Mouse (Mus musculus) R1 (cell line): ENCODE measurements around the gene Tmem167b.
"Not testable (repeated sequence)": the region's sequence is repeated elsewhere in the genome, so short reads cannot be mapped to it uniquely, and the experiment has no call there.

Source experiments
- DNase-seq: peaks from one replicate; pipeline ENCODE4 v3.0.0-alpha.2; 2018; ENCODE audit warnings: low read depth, low spot score

Tmem167b gene

DNA sequence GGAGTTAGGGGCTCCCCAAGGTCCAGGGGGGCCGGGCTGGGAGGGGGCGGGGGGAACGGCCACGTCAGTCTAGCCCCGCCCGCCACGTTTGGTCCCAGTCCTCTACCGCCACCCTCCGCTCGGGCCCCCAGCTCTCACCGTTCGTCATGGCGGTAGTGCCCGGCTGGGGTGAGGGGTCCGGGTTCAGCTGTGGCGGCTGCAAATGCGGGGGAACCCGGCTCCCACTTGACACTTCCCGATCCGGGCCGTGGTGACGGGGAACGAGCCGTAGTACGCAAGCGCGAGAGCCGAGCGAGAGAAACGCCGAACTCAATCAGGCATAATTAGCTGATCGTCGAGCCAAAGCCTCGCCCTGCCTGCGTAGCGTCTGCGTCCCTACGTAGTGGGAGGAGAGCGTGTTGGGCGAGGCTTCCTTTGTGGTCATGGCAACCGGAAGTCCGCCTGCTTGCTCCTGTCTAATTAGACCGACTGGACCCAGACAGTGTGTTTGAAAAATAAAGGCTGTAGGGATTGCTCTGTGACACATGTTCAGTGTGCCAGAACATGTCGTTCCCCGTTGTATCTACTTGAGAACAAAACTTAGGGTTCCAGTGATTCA lies at the start of gene Tmem167b:
TSS of gene Tmem167b (minus strand) at position 334 of the 598 bp plus-strand sequence.
- DNase-seq, result peak; percentile 99

DNA sequence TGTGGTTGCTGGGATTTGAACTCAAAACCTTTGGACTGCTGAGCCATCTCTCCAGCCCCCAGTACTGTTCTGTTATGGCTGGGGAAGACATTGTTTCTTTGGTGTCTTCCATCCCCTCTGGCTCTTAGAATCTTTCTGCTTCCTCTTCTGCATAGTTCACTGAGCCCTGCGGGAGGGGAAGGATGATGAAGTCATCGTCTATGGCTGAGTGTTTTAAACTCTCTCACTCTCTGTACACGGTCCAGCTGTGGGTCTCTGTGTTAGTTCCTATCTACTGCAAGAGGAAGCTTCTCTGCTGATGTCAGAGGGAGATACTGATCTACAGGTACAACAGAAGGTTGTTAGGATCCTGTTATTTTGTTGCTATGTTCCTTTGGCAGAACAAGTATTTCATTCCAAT lies 46.6 kb upstream of the Tmem167b start:
- no peak for DNase-seq

DNA sequence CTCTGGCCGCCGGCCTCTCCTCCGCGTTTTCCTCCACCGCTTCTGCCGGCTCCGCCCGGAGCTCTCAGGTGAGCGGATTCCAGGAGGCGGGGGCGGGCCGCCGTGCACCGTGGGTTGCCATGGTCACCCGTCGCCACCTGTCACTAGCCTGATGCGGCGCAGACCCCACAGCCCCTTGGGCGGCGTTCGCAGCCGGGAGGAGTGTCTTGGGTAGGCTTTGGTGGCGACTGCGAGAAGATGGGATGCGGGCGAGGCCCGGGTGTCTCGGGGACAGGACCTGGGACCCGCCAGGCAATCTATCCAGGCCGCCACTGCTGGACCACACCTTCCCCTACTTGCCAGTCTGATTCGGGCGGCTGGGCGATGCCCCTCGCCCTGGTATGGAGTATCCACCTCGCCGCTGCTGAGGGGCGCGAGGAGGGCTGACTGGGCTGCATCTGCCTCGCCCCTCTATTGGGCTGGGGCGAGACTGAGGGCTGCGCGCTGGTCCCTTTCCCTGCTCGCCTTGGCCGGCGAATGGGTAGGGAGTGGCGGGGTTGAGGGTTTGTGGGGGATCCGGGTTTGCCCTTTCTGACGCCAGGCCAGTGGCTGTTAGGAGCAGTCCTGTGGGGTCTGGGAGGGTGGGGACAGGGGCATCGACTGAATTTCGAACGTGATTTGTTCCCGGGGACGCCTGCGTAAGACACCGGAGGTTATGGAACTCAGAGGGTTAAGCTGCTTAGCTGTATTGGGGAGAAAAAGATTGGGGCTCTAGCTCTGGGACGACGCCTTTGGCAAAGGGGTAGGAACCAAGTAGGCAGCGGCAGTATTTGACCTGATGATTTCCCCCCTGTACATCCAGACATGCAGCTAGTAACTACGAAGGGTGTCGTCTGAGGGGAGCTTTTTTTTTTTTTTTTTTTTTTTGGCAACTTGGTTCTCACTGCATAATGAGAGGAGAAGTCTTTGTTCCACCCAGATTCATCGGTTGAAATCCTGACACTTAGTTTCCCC lies 29.6 kb upstream of the Tmem167b start:
- DNase-seq, result peak; percentile 85

DNA sequence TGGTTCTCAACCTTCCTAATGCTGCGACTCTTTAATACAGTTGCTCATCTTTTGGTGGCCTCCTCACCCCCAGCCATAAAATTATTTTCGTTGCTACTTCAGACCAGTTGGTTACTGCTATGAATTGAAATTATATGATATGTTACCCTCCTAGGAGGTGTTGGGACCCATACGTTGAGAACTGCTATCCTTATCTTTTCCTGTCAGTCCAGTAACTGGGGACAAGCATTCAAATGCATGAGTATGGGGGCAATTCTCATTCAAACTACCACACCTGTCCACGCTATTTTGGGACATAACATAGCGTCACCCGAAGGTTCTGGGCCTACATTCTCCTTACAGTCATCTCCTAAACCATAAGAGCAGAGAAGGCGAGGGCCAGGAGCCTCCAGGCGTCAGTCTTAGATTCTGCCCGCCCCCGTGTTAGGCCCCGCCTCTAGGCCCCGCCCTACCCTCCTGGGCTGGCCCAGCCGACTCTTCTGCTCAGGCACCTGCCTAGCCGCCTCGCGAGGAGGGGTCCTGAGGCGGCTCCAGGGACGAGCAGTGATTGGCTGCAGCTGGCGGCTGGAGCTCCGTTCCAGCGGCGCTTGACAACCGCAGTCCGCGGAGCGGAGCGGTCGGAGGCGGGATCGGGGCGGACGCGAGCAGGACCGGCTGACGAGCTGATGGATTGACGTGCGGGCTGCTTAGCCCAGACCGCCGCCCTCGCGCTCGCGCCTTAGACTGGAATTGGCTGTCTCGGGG lies 28.7 kb upstream of the Tmem167b start, which contains the start of gene Wdr47:
TSS of gene Wdr47 (plus strand) at position 494 of the 744 bp plus-strand sequence.
- peak; percentile 96 for DNase-seq

DNA sequence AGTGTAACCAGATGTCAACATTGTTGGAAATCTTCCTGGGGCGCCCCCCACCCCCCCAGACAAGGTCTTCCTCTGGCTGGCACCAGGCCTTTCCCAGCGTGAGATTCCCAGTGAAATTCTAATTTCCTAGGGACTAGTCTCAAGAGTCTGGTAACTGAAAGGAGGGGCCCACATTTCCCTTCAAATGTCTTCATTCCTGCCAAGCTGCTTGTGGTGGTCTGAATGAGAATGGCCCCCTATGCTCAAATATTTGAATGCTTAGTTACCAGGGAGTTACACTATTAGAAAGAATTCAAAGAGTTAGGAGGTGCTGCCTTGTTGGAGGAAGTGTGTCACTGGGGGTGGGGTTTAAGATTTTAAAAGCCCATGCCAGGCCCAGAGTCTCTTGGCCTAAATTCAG lies 26.2 kb upstream of the Tmem167b start:
- peak; percentile 92 for DNase-seq

DNA sequence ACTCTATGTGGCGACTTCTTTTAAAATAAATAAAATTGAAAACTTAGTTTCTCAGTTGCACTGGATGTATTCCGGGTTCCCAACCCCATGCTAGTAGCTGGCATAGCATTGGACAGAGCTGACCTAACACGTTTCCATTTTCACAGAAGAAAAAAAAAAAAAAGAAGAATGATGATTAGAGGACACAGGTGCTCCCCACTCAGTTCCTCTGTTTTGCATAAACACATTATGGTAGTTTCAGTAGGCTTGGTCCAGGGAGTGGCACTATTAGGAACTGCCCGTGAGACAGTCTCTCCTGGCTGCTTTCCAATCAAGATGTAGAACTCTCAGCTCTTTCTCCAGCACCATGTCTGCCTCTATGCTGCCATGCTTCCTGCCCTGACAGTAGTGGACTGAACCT lies 22.3 kb upstream of the Tmem167b start:
- DNase-seq, result no peak

DNA sequence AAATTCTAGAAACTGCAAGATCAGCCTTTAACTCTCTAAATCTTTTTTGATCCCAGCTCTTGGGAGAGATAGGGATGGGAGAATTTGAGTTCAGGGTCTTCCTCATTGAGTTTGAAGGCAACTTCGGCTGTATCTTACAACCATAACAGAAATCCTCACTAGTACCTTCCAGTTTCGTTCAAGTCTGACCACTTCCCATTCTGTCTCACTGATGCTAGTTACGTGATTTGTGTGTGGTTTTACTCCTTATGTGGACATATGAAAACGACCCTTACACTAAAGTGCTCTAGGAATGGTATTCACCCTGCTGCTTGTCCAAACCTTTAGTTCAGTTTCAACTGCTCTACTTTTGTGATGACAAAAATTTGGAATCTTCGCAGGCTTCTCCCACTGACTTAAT lies 11.8 kb upstream of the Tmem167b start:
- no peak for DNase-seq

DNA sequence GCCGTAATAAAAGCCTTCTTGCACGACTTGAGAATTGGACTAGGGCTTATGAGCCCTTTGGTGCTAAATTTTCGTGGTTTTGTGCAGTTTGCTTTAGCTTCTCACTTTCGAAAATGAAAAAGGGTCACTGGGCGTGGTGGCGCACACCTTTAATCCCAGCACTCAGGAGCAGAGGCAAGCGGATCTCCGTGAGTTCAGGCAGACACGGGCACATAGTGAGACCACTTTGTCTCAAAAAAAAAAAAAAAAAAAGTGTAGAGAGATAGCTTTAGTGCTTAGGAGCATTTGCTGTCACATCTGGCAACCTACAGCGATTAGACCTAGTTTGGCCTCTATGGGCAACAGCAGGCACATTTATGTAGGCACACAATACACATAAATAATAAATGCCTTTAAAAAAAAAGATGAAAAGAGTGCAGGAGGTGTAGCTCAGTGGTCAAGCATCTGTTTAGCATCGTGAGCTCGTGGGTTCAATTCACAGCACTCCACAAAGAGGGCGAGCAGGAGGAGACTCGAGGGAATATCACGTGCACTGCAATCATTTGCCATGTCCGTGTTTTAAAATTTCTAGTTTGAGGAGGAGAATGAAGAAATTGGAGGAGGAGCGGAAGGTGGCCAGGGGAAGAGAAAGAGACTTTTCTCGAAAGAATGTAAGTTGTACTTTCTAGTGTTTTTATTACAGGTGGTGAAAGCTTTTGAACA lies 10.2 kb upstream of the Tmem167b start:
- no peak for DNase-seq

DNA sequence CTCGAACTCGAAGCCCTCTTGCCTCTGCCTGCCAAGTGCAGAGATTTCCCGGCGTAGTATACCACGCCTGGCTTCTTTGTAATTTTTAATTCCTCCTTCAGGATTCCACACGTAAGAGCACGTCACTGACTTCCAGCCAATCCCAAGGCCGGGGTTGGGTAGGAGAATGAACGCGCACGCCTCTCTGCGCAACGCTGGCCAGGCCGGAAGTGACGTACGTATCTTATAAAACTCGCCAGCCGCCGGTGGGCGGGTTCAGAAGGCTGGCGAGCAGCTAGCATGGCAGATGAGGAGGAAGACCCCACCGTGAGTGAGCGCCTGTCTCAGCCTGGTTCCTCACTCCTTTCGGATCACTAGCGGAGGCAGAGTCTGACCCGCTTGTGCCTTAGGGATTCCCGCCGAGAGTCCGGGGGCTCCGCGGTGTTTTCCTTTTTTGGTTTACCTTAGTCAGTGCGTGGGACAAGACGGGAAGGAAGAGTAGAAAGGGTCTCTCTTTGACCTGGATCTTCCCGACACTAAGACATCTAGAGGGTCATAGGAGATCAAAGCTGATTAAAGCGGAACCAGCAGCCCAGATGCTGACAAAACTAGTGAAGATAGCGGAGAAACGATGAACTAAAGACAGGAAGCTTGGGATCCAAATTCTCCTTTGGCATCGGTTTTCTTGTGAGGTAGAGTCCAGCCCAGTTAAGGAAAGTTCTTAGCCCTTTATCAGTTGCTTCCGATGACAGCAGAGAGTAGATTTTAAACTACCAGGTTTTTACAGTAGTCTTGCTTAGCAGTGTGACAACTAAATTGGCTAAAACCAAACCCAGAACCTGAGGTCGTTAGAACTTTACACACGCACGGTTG lies 9.4 kb upstream of the Tmem167b start, which contains the start of gene Taf13:
TSS of gene Taf13 (plus strand) at position 256 of the 852 bp plus-strand sequence.
- peak; percentile 97 for DNase-seq

DNA sequence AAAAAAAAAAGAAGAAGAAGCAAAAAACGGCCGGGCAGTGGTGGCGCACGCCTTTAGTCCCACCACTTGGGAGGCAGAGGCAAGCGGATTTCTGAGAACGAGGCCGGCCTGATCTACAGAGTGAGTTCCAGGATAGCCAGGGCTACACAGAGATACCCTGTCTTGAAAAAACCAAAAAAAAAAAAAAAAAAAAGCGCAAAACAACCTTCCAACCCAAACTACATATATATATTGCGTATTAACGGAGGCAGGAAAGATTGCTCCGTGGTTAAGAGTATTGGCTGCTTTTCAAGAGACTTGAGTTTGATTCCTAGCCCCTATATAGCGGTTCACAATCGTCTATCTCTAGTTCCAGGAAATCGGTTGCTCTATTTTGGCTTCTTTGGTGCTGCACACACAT lies 8.5 kb upstream of the Tmem167b start:
- no peak for DNase-seq

DNA sequence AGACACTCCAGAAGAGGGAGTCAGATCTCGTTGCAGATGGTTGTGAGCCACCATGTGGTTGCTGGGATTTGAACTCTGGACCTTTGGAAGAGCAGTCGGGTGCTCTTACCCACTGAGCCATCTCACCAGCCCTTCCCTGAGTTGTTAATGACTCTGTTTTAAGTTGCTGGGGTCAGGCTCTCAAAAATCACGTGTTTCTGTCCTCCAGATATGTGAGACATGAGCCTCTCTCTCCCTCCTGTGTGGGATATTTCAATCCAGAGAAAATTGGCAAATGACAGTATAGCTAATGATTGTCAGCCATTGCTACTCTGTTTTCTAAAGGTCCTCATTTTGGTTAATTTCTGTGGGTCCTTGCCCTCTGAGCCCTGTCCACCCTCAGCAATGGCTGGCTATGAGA lies 7.4 kb upstream of the Tmem167b start:
- DNase-seq, result not testable (repeated sequence)

DNA sequence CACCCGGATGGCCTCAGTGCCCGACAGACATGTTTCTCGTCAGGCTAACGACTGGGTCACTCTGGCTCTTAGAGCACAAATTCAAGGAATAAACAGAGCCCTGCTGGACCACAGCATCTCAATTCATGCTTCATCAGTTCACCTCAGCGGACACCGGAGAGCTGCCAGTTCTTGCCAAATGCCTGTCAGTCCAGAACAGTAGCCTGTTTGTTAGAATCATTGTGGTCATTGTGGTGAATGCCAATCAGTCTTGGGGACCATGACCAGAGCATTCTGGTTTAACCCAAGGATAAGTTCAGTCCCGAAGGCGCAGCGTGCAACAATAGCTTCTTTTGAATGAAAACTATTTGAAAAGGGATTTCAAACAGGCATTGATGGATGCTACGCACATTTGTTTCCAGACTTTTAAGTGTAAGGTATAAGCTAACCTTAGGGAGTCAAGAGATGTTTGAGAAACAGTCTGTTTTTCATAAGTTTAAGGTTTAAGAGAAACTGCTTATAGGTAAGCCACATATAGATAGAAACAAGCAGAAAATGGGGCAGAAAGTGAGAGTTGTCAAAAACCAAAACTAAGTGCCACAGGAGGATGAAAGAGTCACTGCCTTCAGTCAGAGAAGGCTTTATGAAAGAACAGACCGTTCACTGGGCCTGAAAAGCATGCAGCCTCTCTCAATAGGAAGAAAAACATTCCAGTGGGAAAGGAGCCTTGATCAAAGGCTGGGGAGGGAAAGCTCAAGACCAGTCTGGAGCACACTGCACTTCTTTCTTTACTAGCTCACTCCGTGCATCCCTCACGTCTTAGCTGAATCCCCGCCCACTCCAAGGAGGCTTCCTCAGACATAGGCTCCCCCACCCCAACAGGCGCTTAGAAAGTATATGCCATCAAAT lies 6.0 kb upstream of the Tmem167b start:
- no peak for DNase-seq

DNA sequence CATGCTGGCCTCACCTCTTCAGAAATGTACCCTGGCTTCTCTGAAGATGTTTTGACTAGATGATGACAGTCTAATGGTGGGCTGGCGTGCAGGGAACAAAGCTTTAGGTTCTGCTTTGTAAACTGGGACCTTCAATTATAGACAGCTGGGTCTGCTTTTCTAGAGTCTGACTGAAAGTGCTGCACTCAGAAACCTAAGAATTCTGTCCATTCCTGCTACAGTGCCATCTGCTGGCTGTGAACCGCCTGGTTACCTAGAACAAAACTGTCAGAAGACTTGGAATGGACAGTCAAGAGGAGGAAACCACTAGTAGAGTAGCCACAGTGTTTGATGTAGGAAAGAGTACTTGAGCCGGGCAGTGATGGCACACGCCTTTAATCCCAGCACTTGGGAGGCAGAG lies 1.0 kb upstream of the Tmem167b start:
- DNase-seq, result peak; percentile 86

DNA sequence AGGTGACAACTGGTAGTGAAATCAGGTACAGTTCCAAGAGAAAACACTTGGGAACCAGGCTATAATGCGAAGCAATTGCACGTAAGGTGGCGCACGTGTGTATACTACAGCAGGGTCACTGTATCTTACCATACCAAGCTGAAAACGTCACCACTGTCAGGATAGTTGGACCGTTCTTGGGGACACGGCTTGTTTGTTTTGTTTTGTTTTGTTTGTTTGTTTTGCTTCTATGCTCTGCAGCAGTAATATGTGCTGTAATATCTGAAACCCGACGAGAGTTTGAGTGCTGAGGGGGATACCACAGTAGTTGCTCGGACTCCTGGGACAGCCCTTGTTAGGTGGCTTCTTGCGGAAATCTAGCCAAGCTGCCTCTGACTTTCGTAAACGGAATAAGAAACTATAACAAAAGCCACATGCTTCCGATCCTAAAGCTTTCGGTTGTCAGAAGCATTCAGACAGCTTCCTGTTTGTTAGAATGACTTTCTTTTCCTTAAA lies 558 bp upstream of the Tmem167b start:
- no peak for DNase-seq

DNA sequence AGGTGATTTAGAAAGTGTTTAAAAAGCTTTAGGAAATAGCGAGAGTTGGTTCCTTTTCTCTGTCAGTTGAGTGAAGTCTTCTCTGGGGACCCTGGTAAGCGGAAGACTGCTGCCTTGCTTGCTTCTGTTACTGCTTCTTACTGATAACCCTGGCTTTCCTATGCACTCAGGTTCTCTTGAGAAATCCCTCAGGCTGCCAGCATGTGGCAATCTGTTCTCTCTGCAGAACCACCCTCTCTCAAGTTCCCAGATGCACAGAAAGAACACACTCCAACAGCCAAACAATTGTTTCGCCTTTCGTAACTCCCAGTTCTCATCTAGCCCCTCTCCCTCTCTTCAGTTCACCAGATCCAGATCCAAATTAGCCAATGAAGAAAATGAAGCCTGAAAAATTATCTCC lies 4.4 kb downstream of the Tmem167b start:
- DNase-seq, result no peak

DNA sequence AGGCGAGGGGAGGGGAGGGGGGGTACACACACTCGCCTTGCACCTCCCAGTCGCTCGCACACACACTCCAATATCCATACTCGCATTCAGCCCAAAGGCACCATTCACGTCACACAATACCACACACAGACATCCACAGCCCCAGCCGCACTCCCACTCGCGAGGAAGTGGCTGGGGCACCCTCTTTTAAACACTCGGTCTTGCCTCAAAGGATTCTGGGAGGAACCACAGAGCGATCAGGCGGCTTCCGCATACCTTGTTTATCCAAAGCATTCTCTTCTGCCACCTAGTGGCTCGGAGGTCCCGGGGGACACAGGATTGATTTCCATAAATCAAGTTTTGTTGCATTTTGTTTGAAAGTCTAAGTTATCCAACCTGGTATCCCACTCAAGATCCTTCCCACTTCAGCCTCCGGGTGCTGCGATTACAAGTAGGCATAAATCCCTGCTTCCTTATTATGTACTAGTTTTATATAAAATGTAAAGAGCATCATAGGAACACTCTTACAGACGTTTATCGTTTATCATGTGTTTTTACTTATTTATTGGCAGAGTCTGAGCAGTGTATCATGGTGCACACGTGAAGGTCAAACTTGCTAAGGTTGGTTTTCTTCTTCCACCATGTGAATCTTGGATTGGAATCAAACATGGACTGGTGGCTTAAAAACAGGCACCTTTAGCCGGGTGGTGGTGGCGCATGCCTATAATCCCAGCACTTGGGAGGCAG lies 7.5 kb downstream of the Tmem167b start:
- DNase-seq, result peak; percentile 98

DNA sequence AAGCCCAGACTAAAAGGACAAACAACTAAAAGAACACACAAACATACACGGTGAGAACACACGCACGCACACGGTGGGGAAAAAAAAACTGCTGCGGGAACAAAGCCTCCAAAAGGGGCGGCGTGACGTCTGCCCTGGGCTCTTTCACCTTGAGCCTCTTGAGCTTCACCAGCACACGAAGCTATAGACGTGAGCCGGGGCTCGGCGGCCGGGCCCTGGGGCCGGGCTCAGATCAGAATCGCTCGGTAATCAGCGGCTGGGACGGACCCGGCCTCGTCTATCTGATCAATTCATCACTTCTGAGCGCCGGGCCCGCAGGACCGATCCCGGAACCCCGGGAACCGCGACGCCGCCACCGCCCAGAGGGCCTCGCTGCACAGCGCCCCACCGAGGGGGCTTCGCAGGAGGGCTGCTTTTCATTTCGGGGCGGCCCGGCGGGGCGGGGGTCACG lies 8.1 kb downstream of the Tmem167b start:
- DNase-seq, result peak; percentile 72

DNA sequence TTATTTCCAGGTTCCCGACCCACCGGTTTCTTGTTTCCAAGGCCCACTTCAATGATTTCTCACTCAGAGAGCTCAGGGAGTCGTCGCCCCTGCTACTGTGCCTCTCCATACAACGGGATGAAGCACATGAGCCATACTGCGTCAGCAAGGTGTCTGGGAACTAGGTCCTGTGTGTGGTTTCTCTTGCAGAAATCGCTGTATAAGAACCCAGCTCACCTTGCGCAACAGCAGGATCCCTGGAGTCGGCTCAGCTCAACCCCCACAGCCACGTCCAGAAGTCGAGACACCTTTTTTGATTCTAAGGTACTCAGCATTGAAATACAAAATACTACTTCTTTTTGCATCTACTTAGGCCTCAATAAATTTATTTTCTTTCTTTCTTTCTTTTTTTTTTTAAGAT lies 20.0 kb downstream of the Tmem167b start:
- no peak for DNase-seq
